Mouse (Mus musculus): ENCODE measurements around the gene Gm20683.

DNA sequence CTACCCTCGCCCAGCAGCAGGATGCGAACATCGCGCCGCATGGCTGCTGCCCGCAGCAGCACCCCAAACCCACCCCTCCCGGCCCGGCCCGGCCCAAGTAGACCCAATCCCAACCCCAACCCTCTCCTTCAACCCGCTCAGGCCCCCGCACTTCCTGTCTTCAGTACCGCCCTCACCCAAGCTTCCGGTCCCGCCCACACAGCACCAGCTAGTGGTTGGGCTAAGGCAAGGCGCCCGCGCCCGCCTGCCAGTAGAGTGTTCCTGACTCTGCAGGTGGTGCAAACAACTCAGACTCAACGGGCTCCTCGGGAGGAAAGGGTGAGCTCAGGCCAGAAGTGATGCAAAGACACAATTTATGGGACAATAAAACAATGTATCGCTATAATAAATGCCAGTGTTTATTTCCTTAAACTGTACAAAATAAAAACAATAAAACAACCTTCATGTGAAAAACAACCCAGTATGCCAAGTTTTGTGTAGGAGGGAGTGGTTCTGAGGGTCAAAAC lies 2.9 kb upstream of the Gm20683 start, which contains the start of gene Rhot2:
- TF ChIP-seq CTCF (IDR thresholded peaks at IDR 0.05; ENCODE audit: low read depth) (peak; percentile 74), EP300 (IDR thresholded peaks at IDR 0.05; ENCODE audit: low read depth) (peak; percentile 71)

Measured in heart, postnatal 0 days (tissue).